Mouse (Mus musculus): Measurements from ENCODE around the gene Zrsr1.

GRCm38 (mm10) chr11:22922546-22922945 lies 49.3 kb upstream of the Zrsr1 start:
- TF ChIP-seq ZKSCAN1 (IDR thresholded peaks at IDR 0.05; ENCODE audit: low read depth, low read length) = no peak
- no peak for TF ChIP-seq TAL1 (IDR thresholded peaks at IDR 0.05; ENCODE audit: low read length)
- no peak for TF ChIP-seq POLR2A (IDR thresholded peaks at IDR 0.05; ENCODE audit: control insufficient read depth in 1 of 2, insufficient read depth in 1 of 2, low read depth in 1 of 2, low read length in 2 of 2, poor library complexity in 1 of 2)
- no peak for TF ChIP-seq EP300 (IDR thresholded peaks at IDR 0.05; ENCODE audit: low read depth in 1 of 2, low read length in 2 of 2)

Data from MEL (cell line).